Mouse (Mus musculus) embryo, embryonic 10 days (tissue): ENCODE results near the gene Dgkd.

Experiments
- DNase-seq: peaks from one replicate; pipeline ENCODE4 v3.0.0-alpha.2; 2015; ENCODE audit warnings: low spot score

Gene Dgkd

DNA sequence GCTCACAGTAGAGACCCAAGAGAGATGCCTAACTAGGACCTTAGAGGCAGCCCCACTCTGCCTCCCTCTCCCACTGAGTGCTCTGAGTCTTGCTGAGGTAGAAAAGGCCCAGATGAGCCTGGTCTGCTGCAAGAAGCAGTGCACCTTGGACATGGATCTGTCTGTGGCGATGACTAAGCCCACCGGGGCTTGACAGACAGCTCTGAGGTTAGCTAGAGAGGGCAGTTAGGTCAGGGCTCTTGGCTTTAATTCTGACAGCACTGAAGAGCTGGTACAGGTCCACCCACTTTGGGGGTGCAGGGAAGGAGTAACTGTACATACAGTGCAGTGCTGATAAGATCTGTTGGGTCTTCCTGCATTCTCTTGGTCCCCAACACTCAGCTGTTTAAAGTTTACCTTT lies 82.5 kb downstream of the Dgkd start:
- no peak for DNase-seq

DNA sequence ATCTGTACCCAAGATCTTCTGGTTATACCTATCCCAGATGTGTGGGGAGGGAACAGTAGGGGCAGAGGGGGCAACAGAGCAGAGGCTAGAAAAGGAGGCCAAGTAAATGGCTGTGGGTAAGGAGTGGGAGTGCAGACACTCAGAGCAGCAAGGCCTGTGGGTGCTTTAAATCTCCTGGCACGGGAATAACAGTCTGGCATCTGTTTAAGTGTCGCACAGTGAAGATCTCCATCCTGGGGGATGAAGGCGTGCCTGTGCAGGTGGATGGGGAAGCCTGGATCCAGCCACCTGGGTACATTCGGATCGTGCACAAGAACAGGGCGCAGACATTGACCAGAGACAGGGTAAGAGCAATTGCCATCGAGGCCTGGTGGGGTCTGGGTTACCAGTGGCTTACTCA lies 83.0 kb downstream of the Dgkd start:
- no peak for DNase-seq

GRCm38 (mm10) chr1:87936516-87936915 lies 83.4 kb downstream of the Dgkd start:
- peak; percentile 29 for DNase-seq

DNA sequence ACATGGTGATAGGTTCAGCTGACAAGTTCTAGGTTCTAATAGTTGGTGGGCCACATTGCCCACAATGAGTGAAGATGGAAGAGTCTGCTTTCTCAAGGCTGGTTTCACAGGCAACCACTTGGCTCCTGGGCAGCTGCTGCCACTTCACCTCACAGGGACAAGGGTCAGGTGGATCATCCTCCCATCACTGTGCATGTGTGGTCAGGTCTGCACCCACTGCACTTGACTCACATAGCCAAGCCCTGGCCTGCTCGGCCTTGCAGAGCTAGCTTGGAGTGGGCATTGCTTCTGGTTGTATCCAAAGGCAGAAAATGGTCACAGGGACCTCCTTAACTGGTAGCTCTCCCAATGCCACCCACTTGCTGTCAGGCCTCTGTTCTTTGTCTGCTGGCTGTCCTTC lies 88.7 kb downstream of the Dgkd start:
- no peak for DNase-seq

- DNase-seq, result no peak
Measured at GRCm38 (mm10) chr1:87947681-87948091, 94.6 kb downstream of the Dgkd start.

GRCm38 (mm10) chr1:87951641-87952040 lies 98.6 kb downstream of the Dgkd start:
- DNase-seq, result no peak

DNA sequence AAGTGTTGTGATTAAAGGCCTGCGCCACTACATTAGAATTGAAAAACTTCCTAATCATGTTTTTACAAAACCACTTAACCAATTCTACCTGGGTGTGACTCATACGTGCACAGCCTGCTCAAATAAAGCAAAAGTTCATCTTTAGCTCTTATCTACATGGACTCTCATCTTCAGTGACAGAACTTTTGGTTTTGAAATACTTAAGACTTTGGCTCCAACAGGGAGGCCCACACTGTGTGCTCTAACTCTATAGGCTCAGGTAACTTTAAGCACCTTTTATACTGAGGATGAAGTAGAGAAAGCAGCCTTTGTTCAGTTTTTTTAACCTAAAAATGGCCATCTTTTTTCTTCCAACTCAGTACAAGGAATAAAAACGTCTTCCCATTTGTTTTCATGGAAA lies 100.0 kb downstream of the Dgkd start:
- no peak for DNase-seq

- DNase-seq, result no peak
Measured at GRCm38 (mm10) chr1:87958931-87959330, 105.8 kb downstream of the Dgkd start.

DNA sequence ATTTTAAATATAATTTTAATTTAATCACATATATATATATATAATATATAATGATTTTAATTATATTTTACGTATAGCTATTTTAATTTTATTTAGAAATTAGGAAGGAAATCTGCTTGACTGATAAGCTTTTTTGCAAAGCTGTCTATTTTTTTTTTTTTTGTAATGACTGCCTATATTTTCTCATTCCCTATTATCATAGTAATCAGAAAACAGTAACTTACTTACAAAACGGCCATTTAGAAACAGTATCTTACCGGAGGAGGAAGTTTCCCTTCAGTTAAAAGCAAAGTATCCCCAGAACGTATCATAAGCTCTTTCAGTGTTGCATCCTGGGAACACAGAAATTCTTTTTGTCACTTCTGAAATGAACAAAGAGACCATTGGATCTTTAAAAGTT lies 106.4 kb downstream of the Dgkd start:
- no peak for DNase-seq

- peak; percentile 13 for DNase-seq
Measured at GRCm38 (mm10) chr1:87959998-87960431, 106.9 kb downstream of the Dgkd start.

- no peak for DNase-seq
Measured at GRCm38 (mm10) chr1:87960752-87961151, 107.7 kb downstream of the Dgkd start.

GRCm38 (mm10) chr1:87961459-87962167 lies 108.5 kb downstream of the Dgkd start:
- DNase-seq, result peak; percentile 10

GRCm38 (mm10) chr1:87970381-87970780 lies 117.3 kb downstream of the Dgkd start:
- DNase-seq, result no peak

GRCm38 (mm10) chr1:87982291-87982690 lies 129.2 kb downstream of the Dgkd start:
- DNase-seq, result no peak

- no peak for DNase-seq
Measured at GRCm38 (mm10) chr1:87992716-87993115, 139.6 kb downstream of the Dgkd start.
